Mouse (Mus musculus) neural tube, embryonic 12.5 days (tissue): ENCODE measurements around the gene Gtf2f2. TPM values are rescaled to one million over a fixed set of nuclear protein-coding genes. Genes with fewer than 3 reads are reported as not detected.

Experiments
- ATAC-seq: fragments of 200-750 bp; cut with Nextera tagmentation; 2 replicates; pipeline ENCODE4 v1.8.0; 2017; ENCODE audit warnings: low read depth, mild to moderate bottlenecking, moderate TSS enrichment, moderate library complexity; ENCODE audit not compliant: low FRiP score
- H3K27ac ChIP-seq: fragments of 300-500 bp; sonication (generic); 2 replicates; pipeline ENCODE4 v1.5.1; 2016
- H3K27me3 ChIP-seq: fragments of 300-500 bp; sonication (generic); replicated peaks from 2 replicates; pipeline ENCODE4 v1.6.1; 2016; ENCODE audit warnings: mild to moderate bottlenecking
- H3K36me3 ChIP-seq: fragments of 300-500 bp; sonication (generic); 2 replicates; pipeline ENCODE4 v1.6.1; 2016; ENCODE audit warnings: mild to moderate bottlenecking
- H3K4me1 ChIP-seq: fragments of 300-500 bp; sonication (generic); 2 replicates; pipeline ENCODE4 v1.6.1; 2016
- H3K4me2 ChIP-seq: fragments of 300-500 bp; sonication (generic); replicated peaks from 2 replicates; pipeline ENCODE4 v1.6.1; 2016; ENCODE audit warnings: mild to moderate bottlenecking
- H3K4me3 ChIP-seq: fragments of 300-500 bp; sonication (generic); 2 replicates; pipeline ENCODE4 v1.5.1; 2016
- H3K9ac ChIP-seq: fragments of 300-500 bp; sonication (generic); 2 replicates; pipeline ENCODE4 v1.6.1; 2016; ENCODE audit warnings: mild to moderate bottlenecking
- H3K9me3 ChIP-seq: fragments of 300-500 bp; sonication (generic); 2 replicates; pipeline ENCODE4 v1.6.1; 2016; ENCODE audit warnings: mild to moderate bottlenecking
- WGBS: fragments of 180-500 bp; shearing (Covaris S2); methylation state at CpG from one replicate; pipeline ENCODE4 v1.1.7; 2016; 5-methylcytosine and 5-hydroxymethylcytosine counted together
- polyA plus RNA-seq: library from polyadenylated mRNA; unstranded; fragments of >200 nt; fragmentation: Nextera tagmentation; extraction: Ambion mirVana; gene quantifications from 2 replicates; pipeline ENCODE4 v1.2.1, GENCODE M21; 2016

Gtf2f2 gene
- polyA plus RNA-seq = 45.9 and 53.2 TPM in 2 replicates

GRCm38 (mm10) chr14:76010102-76011061 lies at the start of gene Gtf2f2:
Gene Gtf2f2, minus strand, starts transcription at chr14:76010865.
- 1% methylated on average over 67 of the region's 67 CpGs for WGBS

GRCm38 (mm10) chr14:76059441-76059840 lies 48.8 kb upstream of the Gtf2f2 start:
- no peaks in the 10 kb centered on the region for H3K9me3 ChIP-seq
- H3K4me2 ChIP-seq = no peak overlapping the region
- no peaks in the 10 kb centered on the region for H3K4me1 ChIP-seq
- no peak overlapping the region for H3K9ac ChIP-seq
- no peak overlapping the region for H3K4me3 ChIP-seq
- H3K36me3 ChIP-seq = no peaks in the 10 kb centered on the region
- H3K27me3 ChIP-seq = no peaks in the 10 kb centered on the region
- 78% methylated on average over 5 of the region's 5 CpGs for WGBS
- no peak for ATAC-seq
- no peak overlapping the region for H3K27ac ChIP-seq

More at GRCm38 (mm10) chr14:76010102-76011061, at the start of gene Gtf2f2:
- Histone ChIP-seq H3K9ac (peak within 1 kb of the TSS; percentile 76), H3K4me3 (peak within 1 kb of the TSS; percentile 92), H3K4me2 (peak within 1 kb of the TSS; percentile 79), H3K27ac (peak within 1 kb of the TSS; percentile 60; the same call in 1 of the 2 replicates), H3K27me3 (no peaks in the 10 kb centered on the region), H3K9me3 (no peaks in the 10 kb centered on the region), H3K4me1 (peaks cover 15% of the 10 kb centered on the region), H3K36me3 (peaks cover 5% of the 10 kb centered on the region; the same call in 1 of the 2 replicates)
- ATAC-seq = peak; percentile 94

GRCm38 (mm10) chr14:76053726-76054125 lies 43.1 kb upstream of the Gtf2f2 start:
- Histone ChIP-seq H3K4me2 (no peak overlapping the region), H3K9ac (no peak overlapping the region), H3K27me3 (no peaks in the 10 kb centered on the region), H3K27ac (no peak overlapping the region), H3K36me3 (no peaks in the 10 kb centered on the region), H3K4me3 (no peak overlapping the region), H3K4me1 (no peaks in the 10 kb centered on the region), H3K9me3 (no peaks in the 10 kb centered on the region)
- WGBS = 83% methylated on average over 11 of the region's 11 CpGs
- no peak for ATAC-seq

- ATAC-seq = no peak
- Histone ChIP-seq H3K4me2 (no peak overlapping the region), H3K27ac (no peak overlapping the region), H3K4me1 (no peaks in the 10 kb centered on the region), H3K9ac (no peak overlapping the region), H3K36me3 (no peaks in the 10 kb centered on the region), H3K9me3 (no peaks in the 10 kb centered on the region), H3K27me3 (no peaks in the 10 kb centered on the region), H3K4me3 (no peak overlapping the region)
- 81% methylated on average over 7 of the region's 7 CpGs for WGBS
Measured at GRCm38 (mm10) chr14:76051966-76052365, 41.3 kb upstream of the Gtf2f2 start.

- 53% methylated on average over 1 of the region's 1 CpGs for WGBS
- no peak overlapping the region for H3K9ac ChIP-seq
- H3K36me3 ChIP-seq = no peaks in the 10 kb centered on the region
- no peaks in the 10 kb centered on the region for H3K4me1 ChIP-seq
- H3K4me3 ChIP-seq = no peak overlapping the region
- no peak overlapping the region for H3K27ac ChIP-seq
- no peak for ATAC-seq
- no peaks in the 10 kb centered on the region for H3K27me3 ChIP-seq
- no peaks in the 10 kb centered on the region for H3K9me3 ChIP-seq
- no peak overlapping the region for H3K4me2 ChIP-seq
Measured at GRCm38 (mm10) chr14:76045767-76046166, 35.1 kb upstream of the Gtf2f2 start.

- Histone ChIP-seq H3K4me3 (no peak overlapping the region), H3K4me2 (no peak overlapping the region), H3K9ac (no peak overlapping the region), H3K4me1 (no peaks in the 10 kb centered on the region), H3K36me3 (no peaks in the 10 kb centered on the region), H3K27me3 (no peaks in the 10 kb centered on the region), H3K9me3 (no peaks in the 10 kb centered on the region), H3K27ac (no peak overlapping the region)
- 71% methylated on average over 3 of the region's 3 CpGs for WGBS
- no peak for ATAC-seq
Measured at GRCm38 (mm10) chr14:76044164-76044557, 33.5 kb upstream of the Gtf2f2 start.

GRCm38 (mm10) chr14:76043251-76044163 lies 32.8 kb upstream of the Gtf2f2 start:
- no peak overlapping the region for H3K4me3 ChIP-seq
- no peak overlapping the region for H3K9ac ChIP-seq
- no peaks in the 10 kb centered on the region for H3K36me3 ChIP-seq
- no peak overlapping the region for H3K4me2 ChIP-seq
- H3K9me3 ChIP-seq = no peaks in the 10 kb centered on the region
- H3K27me3 ChIP-seq = no peaks in the 10 kb centered on the region
- no peaks in the 10 kb centered on the region for H3K4me1 ChIP-seq
- no peak overlapping the region for H3K27ac ChIP-seq
- no peak for ATAC-seq
- 81% methylated on average over 14 of the region's 14 CpGs for WGBS

- Histone ChIP-seq H3K4me2 (peak overlapping the region; percentile 36), H3K9ac (no peak overlapping the region), H3K4me1 (peaks cover 28% of the 10 kb centered on the region), H3K4me3 (no peak overlapping the region), H3K36me3 (no peaks in the 10 kb centered on the region), H3K27me3 (no peaks in the 10 kb centered on the region), H3K9me3 (no peaks in the 10 kb centered on the region), H3K27ac (0 out of 2 replicates have a peak overlapping the region, but pooled peaks have one; percentile 48)
- 12% methylated on average over 7 of the region's 7 CpGs for WGBS
- peak; percentile 63; the same call in 1 of the 2 replicates for ATAC-seq
Measured at GRCm38 (mm10) chr14:76033221-76033637, 22.6 kb upstream of the Gtf2f2 start.

- Histone ChIP-seq H3K27me3 (no peaks in the 10 kb centered on the region), H3K9me3 (no peaks in the 10 kb centered on the region), H3K4me2 (peak overlapping the region; percentile 36), H3K27ac (no peak overlapping the region), H3K36me3 (no peaks in the 10 kb centered on the region), H3K4me3 (no peak overlapping the region), H3K4me1 (peaks cover 28% of the 10 kb centered on the region), H3K9ac (no peak overlapping the region)
- 39% methylated on average over 7 of the region's 7 CpGs for WGBS
- ATAC-seq = peak; percentile 73
Measured at GRCm38 (mm10) chr14:76032671-76033136, 22.0 kb upstream of the Gtf2f2 start.

GRCm38 (mm10) chr14:76031117-76031842 lies 20.6 kb upstream of the Gtf2f2 start:
- ATAC-seq = no peak
- H3K9ac ChIP-seq = no peak overlapping the region

GRCm38 (mm10) chr14:76024641-76025040 lies 14.0 kb upstream of the Gtf2f2 start:
- 90% methylated on average over 4 of the region's 4 CpGs for WGBS

More at GRCm38 (mm10) chr14:76031117-76031842, 20.6 kb upstream of the Gtf2f2 start:
- peaks cover 28% of the 10 kb centered on the region for H3K4me1 ChIP-seq
- H3K27ac ChIP-seq = peak overlapping the region; percentile 15; the same call in 1 of the 2 replicates
- H3K36me3 ChIP-seq = no peaks in the 10 kb centered on the region
- no peak overlapping the region for H3K4me3 ChIP-seq
- WGBS = 66% methylated on average over 11 of the region's 11 CpGs
- no peaks in the 10 kb centered on the region for H3K9me3 ChIP-seq
- no peaks in the 10 kb centered on the region for H3K27me3 ChIP-seq
- no peak overlapping the region for H3K4me2 ChIP-seq

More at GRCm38 (mm10) chr14:76024641-76025040, 14.0 kb upstream of the Gtf2f2 start:
- Histone ChIP-seq H3K27ac (no peak overlapping the region), H3K4me2 (no peak overlapping the region), H3K4me1 (no peaks in the 10 kb centered on the region; the same call in 1 of the 2 replicates), H3K9ac (no peak overlapping the region), H3K4me3 (no peak overlapping the region), H3K27me3 (no peaks in the 10 kb centered on the region), H3K36me3 (no peaks in the 10 kb centered on the region), H3K9me3 (no peaks in the 10 kb centered on the region)
- no peak for ATAC-seq
